Mouse (Mus musculus) forebrain, embryonic 13.5 days (tissue): Measurements from ENCODE around the gene Kcnip2. TPM values are rescaled to one million over a fixed set of nuclear protein-coding genes. Genes with fewer than 3 reads are reported as not detected.

ENCODE experiments used
- ATAC-seq: fragments of 200-750 bp; cut with Nextera tagmentation; 2 replicates; pipeline ENCODE4 v1.8.0; 2017
- H3K27ac ChIP-seq: fragments of 300-500 bp; sonication (generic); 2 replicates; pipeline ENCODE4 v1.5.1; 2015; ENCODE audit warnings: inconsistent platforms, mild to moderate bottlenecking, moderate library complexity
- H3K27me3 ChIP-seq: fragments of 300-500 bp; sonication (generic); 2 replicates; pipeline ENCODE4 v1.6.1; 2015; ENCODE audit warnings: mild to moderate bottlenecking, inconsistent platforms
- H3K36me3 ChIP-seq: fragments of 300-500 bp; sonication (generic); 2 replicates; pipeline ENCODE4 v1.6.1; 2015; ENCODE audit warnings: mild to moderate bottlenecking, inconsistent platforms; ENCODE audit not compliant: poor library complexity, severe bottlenecking
- H3K4me1 ChIP-seq: fragments of 300-500 bp; sonication (generic); 2 replicates; pipeline ENCODE4 v1.6.1; 2015; ENCODE audit warnings: inconsistent platforms
- H3K4me2 ChIP-seq: fragments of 300-500 bp; sonication (generic); 2 replicates; pipeline ENCODE4 v1.6.1; 2015; ENCODE audit warnings: inconsistent platforms, mild to moderate bottlenecking, moderate library complexity
- H3K4me3 ChIP-seq: fragments of 300-500 bp; sonication (generic); 2 replicates; pipeline ENCODE4 v1.5.1; 2015; ENCODE audit warnings: mild to moderate bottlenecking, inconsistent platforms
- H3K9ac ChIP-seq: fragments of 300-500 bp; sonication (generic); 2 replicates; pipeline ENCODE4 v1.6.1; 2015; ENCODE audit warnings: mild to moderate bottlenecking, inconsistent platforms
- H3K9me3 ChIP-seq: fragments of 300-500 bp; sonication (generic); replicated peaks from 2 replicates; pipeline ENCODE4 v1.6.1; 2016; ENCODE audit warnings: inconsistent platforms
- WGBS: fragments of 180-500 bp; shearing (Covaris S2); methylation state at CpG from one replicate; pipeline ENCODE4 v1.1.7; 2015; 5-methylcytosine and 5-hydroxymethylcytosine counted together
- polyA plus RNA-seq: library from polyadenylated mRNA; unstranded; fragments of >200 nt; fragmentation: Nextera tagmentation; extraction: Ambion mirVana; gene quantifications from 2 replicates; pipeline ENCODE4 v1.2.1, GENCODE M21; 2015

The Kcnip2 gene
- polyA plus RNA-seq, 1 experiment from 2014 or later, result 2.7 TPM

DNA sequence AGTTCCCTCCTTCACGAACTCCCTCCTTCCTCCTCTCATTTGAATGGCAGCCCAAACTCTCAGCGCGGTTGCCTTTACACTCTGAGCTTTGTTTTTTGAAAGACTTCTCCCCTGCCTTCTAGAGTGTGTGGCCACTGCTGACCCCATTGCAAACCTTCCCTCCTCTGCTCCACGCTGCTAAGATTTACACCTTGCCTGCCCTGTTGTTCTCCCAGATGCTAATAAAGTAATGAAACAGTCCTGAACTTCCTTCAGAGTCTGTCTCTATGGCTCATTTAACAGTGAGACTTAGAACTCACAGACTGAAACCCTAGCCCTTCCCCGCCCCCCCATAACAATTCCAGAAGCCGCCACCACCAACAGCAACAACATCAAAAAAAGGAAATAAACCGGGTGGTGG is 26.5 kb downstream of the Kcnip2 start:
- Histone ChIP-seq H3K36me3 (no peaks in the 10 kb centered on the region), H3K4me3 (no peak overlapping the region), H3K9ac (no peak overlapping the region), H3K9me3 (no peaks in the 10 kb centered on the region), H3K27ac (no peak overlapping the region), H3K27me3 (no peaks in the 10 kb centered on the region), H3K4me2 (no peak overlapping the region), H3K4me1 (no peaks in the 10 kb centered on the region)
- no peak for ATAC-seq
- 83% methylated on average over 7 of the region's 7 CpGs for WGBS

DNA sequence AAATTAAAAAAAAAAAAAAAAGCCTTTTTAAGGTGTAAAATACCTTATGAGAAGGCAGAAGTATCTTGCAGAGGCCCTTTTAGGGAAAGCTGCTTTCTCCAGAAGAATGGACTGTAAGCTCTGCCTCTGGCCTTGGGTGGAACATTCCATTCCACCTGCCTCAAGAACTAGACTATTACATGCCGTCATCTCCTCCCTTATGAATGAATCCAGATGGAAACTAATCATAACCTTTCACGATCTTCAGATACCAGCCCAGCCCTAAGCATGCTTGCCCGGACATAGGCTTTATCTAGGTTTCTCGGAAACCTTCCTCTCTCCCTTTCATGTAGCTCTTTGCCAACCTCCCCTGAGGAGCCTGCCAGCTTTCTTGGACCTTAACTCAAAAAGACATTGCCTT is 27.5 kb downstream of the Kcnip2 start:
- no peak overlapping the region for H3K9ac ChIP-seq
- H3K4me3 ChIP-seq, result no peak overlapping the region
- 87% methylated on average over 4 of the region's 4 CpGs for WGBS
- no peak overlapping the region for H3K27ac ChIP-seq
- ATAC-seq, result no peak
- peaks cover 5% of the 10 kb centered on the region for H3K4me1 ChIP-seq
- H3K36me3 ChIP-seq, result no peaks in the 10 kb centered on the region
- H3K9me3 ChIP-seq, result no peaks in the 10 kb centered on the region
- no peaks in the 10 kb centered on the region for H3K27me3 ChIP-seq
- H3K4me2 ChIP-seq, result no peak overlapping the region

DNA sequence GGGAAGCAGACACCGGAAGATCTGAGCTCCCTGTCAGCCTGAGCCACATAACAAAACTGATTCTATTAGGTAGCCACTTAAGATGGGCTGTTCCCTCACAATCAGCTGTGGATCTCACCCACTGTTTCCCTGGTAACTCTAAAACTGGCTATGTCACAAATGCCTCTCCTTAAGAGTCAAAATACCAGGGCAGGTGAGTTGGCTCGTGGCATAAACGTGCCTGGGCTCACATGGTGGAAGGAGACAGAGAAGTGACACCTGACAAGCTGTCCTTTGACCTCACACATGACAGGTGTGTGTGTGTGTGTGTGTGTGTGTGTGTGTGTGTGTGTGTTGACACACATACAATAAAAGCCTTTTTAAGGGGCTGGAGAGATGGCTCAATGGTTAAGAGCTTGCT is 28.4 kb downstream of the Kcnip2 start:
- WGBS, result 73% methylated on average over 3 of the region's 3 CpGs

DNA sequence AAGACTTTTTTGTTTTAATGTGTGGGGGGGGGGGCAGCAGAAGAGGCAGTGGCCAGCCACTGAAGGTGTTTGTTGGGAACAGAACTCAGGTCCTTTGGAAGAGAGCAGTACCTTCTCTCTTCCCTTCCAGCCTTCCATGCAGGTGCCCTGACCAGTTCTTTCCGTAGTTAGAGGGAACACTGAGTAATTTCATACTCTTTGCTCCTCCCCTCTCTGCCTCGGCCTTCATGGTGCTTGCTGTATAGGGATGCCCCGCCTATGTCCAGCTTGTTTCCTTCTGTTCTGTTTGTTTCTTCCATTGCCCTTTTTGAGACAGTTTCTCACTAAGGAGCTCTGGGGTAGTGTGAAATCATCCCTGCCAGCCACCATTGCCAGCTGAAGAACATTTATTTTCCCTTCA is 30.4 kb downstream of the Kcnip2 start:
- Histone ChIP-seq H3K4me2 (no peak overlapping the region), H3K27me3 (no peaks in the 10 kb centered on the region), H3K27ac (no peak overlapping the region), H3K4me3 (no peak overlapping the region), H3K9ac (no peak overlapping the region), H3K9me3 (no peaks in the 10 kb centered on the region), H3K36me3 (0 out of 2 replicates have a peak, but pooled peaks cover 3% of the 10 kb centered on the region), H3K4me1 (peaks cover 24% of the 10 kb centered on the region)
- 61% methylated on average over 3 of the region's 3 CpGs for WGBS
- no peak for ATAC-seq

More for the DNA sequence above, 28.4 kb downstream of the Kcnip2 start:
- no peak for ATAC-seq
- no peak overlapping the region for H3K4me2 ChIP-seq
- no peak overlapping the region for H3K9ac ChIP-seq
- H3K4me1 ChIP-seq, result peaks cover 5% of the 10 kb centered on the region
- H3K9me3 ChIP-seq, result no peaks in the 10 kb centered on the region
- H3K36me3 ChIP-seq, result no peaks in the 10 kb centered on the region
- H3K4me3 ChIP-seq, result no peak overlapping the region
- no peaks in the 10 kb centered on the region for H3K27me3 ChIP-seq
- H3K27ac ChIP-seq, result no peak overlapping the region

DNA sequence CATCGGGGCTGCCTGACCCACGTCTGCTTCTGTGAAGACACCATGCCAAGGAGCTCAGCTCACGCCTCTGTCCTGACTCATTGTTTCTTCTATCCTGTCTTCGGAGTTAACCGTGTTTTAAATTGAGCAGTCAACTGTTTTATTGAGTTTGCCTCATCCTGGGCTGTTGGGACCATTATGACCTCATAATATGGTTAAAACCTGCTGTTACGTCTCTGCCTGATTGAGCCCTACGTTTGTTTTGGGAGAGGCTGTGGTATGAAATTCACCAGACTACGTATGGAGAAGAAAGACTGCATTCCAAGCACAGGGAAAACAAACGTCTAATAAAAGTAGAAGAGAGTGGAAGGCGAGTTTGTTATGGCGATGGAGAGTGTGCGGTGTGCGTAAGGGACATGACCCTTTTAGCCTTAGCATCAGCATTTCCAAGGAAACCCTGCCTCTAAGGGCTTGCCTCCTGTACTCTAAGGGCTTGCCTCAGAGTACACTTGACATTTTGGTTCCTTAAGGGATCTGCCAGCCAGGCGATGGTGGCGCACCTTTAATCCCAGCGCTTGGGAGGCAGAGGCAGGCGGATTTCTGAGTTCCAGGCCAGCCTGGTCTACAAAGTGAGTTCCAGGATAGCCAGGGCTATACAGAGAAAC is 31.8 kb downstream of the Kcnip2 start:
- Histone ChIP-seq H3K27ac (peak overlapping the region; percentile 51), H3K9ac (peak overlapping the region; percentile 47), H3K27me3 (no peaks in the 10 kb centered on the region), H3K9me3 (no peaks in the 10 kb centered on the region), H3K36me3 (peaks cover 16% of the 10 kb centered on the region), H3K4me3 (peak overlapping the region; percentile 100), H3K4me2 (peak overlapping the region; percentile 73), H3K4me1 (peaks cover 38% of the 10 kb centered on the region)
- 34% methylated on average over 17 of the region's 17 CpGs for WGBS
- no peak for ATAC-seq

DNA sequence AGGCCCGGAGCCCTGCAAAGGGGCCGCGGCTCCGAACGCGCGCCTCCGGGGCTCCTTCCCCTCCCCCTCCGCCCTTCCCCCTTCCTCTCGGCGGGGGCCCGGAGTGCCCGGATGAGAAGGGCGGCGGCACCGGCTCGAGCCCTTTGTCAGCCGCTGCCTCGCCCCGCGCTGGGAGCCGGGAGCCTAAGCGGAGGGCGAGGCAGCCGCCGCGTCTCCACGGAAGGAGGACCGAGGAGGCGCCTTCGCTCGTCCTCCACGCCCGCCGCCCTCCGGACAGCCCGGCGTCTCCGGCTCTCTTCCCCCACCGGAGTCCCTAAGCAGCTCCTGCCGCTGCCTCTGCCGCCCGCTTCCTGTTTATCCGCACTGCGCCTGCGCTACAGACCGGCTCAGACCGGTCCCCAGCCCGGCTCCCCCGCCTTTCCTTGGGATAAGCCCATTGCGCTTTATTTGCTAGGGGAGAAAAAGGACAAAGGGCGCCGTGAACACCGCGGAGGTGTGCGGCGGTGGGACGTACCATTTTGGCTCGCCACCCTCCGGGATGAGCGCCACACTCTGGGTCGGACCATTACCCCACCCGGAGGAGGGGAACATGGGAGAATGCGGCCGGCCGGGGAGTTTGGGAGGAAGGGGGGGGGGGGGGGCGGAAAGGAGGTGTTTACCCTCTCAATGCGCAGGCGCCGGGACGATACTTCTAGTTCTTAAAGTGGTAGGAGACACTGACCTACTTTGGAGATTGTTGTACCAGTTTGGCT is 32.5 kb downstream of the Kcnip2 start, which contains the start of gene Mgea5:
Gene Mgea5, minus strand, starts transcription at position 657 of the 752 bp plus-strand sequence.
- H3K4me2 ChIP-seq, result peak within 1 kb of the TSS; percentile 73
- H3K36me3 ChIP-seq, result peaks cover 23% of the 10 kb centered on the region
- peaks cover 39% of the 10 kb centered on the region for H3K4me1 ChIP-seq
- H3K27ac ChIP-seq, result peak within 1 kb of the TSS; percentile 99
- no peaks in the 10 kb centered on the region for H3K27me3 ChIP-seq
- under 1% methylated on average over 64 of the region's 71 CpGs for WGBS
- peak within 1 kb of the TSS; percentile 100 for H3K4me3 ChIP-seq
- peak within 1 kb of the TSS; percentile 98 for H3K9ac ChIP-seq
- no peaks in the 10 kb centered on the region for H3K9me3 ChIP-seq
- peak; percentile 98 for ATAC-seq

DNA sequence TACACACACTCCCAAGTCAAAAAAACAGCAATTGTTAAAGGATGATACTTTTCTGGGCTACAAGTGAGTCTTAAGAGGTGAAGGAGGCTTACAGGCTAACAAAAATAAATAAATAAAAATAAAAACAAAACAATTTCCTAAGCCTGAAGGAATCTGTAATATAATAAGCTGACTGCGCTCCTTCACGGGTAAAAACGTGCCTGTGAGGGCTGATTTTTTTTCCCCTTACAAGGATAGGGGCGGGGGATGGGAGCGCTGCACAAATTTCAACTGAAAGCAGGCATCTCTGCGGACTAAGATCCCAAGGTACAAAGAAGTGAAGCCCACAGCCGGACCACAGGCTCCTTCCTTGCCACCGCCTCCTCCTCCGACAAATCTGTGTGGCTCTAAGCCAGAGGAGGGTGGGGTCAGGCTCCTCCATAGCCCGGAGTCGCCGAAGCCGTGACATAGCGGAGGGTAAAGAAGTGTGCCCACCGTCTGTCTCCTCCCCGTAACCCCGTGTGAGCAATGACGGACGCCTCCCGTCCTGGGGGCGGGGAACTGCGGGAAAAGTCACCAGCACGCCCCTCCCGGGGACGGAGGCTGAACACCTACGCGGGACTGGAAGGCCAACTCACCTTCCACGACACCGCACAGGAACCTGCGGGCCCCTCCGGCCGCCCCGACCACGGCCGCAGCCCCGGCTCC is 33.4 kb downstream of the Kcnip2 start:
- no peaks in the 10 kb centered on the region for H3K27me3 ChIP-seq
- ATAC-seq, result peak; percentile 36
- peak overlapping the region; percentile 98 for H3K9ac ChIP-seq
- peaks cover 32% of the 10 kb centered on the region for H3K36me3 ChIP-seq
- WGBS, result under 1% methylated on average over 36 of the region's 36 CpGs
- H3K4me1 ChIP-seq, result peaks cover 39% of the 10 kb centered on the region
- H3K27ac ChIP-seq, result peak overlapping the region; percentile 99
- peak overlapping the region; percentile 73 for H3K4me2 ChIP-seq
- peak overlapping the region; percentile 100 for H3K4me3 ChIP-seq
- no peaks in the 10 kb centered on the region for H3K9me3 ChIP-seq

DNA sequence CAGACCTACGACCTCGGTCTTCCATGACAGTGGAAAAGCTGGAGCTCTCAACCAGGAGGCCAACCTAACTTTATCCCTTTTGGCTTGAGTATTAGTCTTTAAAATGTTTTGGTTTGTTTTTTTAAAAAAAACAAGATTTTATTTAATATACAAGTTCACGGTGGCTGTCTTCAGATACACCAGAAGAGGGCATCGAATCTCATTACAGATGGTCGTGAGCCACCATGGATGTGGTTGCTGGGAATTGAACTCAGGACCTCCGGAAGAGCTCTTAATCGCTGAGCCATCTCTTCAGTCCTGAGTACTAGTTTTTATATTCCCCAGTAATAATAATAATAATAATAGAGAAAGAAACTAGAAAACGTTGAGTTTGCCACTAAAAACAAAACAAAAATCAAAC is 34.2 kb downstream of the Kcnip2 start:
- no peak for ATAC-seq
- peak overlapping the region; percentile 98; the same call in 1 of the 2 replicates for H3K9ac ChIP-seq
- H3K4me3 ChIP-seq, result peak overlapping the region; percentile 100
- peaks cover 39% of the 10 kb centered on the region for H3K4me1 ChIP-seq
- no peaks in the 10 kb centered on the region for H3K27me3 ChIP-seq
- 59% methylated on average over 8 of the region's 8 CpGs for WGBS
- peak overlapping the region; percentile 73 for H3K4me2 ChIP-seq
- no peaks in the 10 kb centered on the region for H3K9me3 ChIP-seq
- no peak overlapping the region for H3K27ac ChIP-seq
- peaks cover 39% of the 10 kb centered on the region for H3K36me3 ChIP-seq

DNA sequence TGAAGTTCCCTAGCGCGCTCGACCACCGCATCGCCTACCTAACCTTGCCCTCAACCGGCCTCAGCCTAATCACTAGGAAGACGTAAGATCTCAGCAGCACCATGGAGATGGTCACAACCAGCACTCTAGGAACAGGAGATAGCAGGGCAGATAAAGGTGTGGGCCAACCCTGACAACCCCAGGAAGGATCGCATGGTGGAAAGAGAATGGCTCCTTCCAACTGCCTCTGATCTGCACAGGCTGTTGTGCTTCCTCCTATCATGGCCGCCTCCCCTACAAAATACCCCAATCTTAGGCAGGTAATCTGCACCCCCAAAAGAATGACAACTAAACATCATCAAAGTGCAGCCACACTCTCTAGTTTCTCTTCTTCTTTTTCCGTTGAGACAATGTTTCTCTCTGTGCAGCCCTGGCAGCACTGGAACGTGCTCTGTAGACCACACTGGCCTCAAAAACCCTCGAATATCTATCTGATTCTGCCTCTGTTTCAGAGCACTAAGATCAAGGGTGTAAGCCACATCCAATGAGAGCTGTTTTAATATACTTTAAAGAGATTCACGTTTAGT is 35.4 kb downstream of the Kcnip2 start:
- H3K9me3 ChIP-seq, result no peaks in the 10 kb centered on the region
- peak overlapping the region; percentile 73 for H3K4me2 ChIP-seq
- H3K36me3 ChIP-seq, result peaks cover 50% of the 10 kb centered on the region
- no peak for ATAC-seq
- H3K9ac ChIP-seq, result no peak overlapping the region
- H3K4me3 ChIP-seq, result peak overlapping the region; percentile 100
- peaks cover 39% of the 10 kb centered on the region for H3K4me1 ChIP-seq
- no peak overlapping the region for H3K27ac ChIP-seq
- WGBS, result 90% methylated on average over 13 of the region's 13 CpGs
- no peaks in the 10 kb centered on the region for H3K27me3 ChIP-seq

DNA sequence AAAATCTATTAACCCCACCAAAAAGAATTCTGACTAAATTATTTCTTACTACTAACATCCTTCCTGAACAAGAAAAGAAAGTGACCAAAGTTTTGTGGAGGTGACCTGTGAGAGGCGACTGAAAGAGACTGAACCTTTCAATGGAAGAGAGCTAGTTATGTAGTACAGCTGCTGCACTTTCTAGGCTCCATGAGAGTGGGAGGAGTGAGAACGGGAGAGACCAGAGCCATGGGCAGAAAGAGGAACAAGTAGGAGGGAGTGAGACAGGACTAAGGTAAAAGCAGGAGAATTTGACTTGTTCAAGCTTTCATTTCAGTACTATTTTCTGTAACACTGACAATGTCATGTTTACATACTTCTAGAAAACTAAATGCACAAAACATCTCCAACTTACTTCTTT is 40.4 kb downstream of the Kcnip2 start:
- no peak overlapping the region for H3K27ac ChIP-seq
- ATAC-seq, result no peak

DNA sequence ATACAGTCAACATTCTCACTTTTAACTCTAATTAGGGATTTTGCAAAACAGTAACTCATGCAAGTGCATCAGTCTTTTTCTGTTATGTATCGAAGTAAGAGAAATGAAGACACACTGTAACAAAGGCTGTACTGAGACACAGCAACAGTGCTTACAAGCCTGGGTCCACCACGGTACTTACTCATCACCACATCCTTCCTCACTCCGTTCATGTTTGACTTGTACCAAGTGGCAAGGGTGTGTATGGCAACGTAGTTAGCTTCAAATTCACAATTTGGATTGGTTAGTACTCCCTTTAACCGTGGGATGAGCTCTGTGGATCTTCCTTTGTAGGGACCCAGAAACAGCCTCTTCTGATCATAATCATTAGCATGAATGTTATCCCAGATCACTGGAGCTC is 44.4 kb downstream of the Kcnip2 start:
- no peak overlapping the region for H3K27ac ChIP-seq
- no peaks in the 10 kb centered on the region for H3K27me3 ChIP-seq
- no peak overlapping the region for H3K4me3 ChIP-seq
- no peak overlapping the region for H3K4me2 ChIP-seq
- ATAC-seq, result no peak
- no peaks in the 10 kb centered on the region for H3K4me1 ChIP-seq
- H3K9ac ChIP-seq, result no peak overlapping the region
- 94% methylated on average over 5 of the region's 5 CpGs for WGBS
- H3K36me3 ChIP-seq, result peaks cover 96% of the 10 kb centered on the region
- H3K9me3 ChIP-seq, result no peaks in the 10 kb centered on the region

More for the DNA sequence above, 40.4 kb downstream of the Kcnip2 start:
- H3K4me1 ChIP-seq, result peaks cover 15% of the 10 kb centered on the region
- WGBS, result 73% methylated on average over 2 of the region's 2 CpGs
- no peaks in the 10 kb centered on the region for H3K27me3 ChIP-seq
- no peak overlapping the region for H3K4me2 ChIP-seq
- no peak overlapping the region for H3K9ac ChIP-seq
- peaks cover 96% of the 10 kb centered on the region for H3K36me3 ChIP-seq
- no peak overlapping the region for H3K4me3 ChIP-seq
- H3K9me3 ChIP-seq, result no peaks in the 10 kb centered on the region

DNA sequence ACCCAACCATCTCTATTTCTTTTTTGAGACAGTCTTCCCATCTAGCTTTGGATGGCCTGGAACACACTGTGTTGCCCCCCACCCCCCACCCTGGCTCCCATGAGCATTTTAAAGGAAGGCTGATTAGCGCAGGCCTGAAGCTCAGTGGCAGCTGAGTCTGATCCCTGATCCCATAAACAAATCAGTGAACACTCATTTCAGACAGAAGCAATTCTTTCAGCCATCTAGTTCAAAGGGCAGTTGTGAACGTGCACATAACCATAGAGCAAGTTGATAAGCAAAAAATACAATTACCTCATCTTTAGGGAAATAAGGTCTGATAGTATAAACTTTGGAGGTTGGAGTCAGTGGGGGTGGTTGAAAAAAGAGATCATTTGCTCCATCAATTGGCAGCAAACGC is 55.1 kb downstream of the Kcnip2 start:
- ATAC-seq, result no peak
- Histone ChIP-seq H3K36me3 (peaks cover 92% of the 10 kb centered on the region), H3K4me2 (no peak overlapping the region), H3K27me3 (no peaks in the 10 kb centered on the region), H3K9ac (no peak overlapping the region), H3K4me3 (no peak overlapping the region), H3K9me3 (no peaks in the 10 kb centered on the region), H3K27ac (no peak overlapping the region), H3K4me1 (no peaks in the 10 kb centered on the region)
- WGBS, result 91% methylated on average over 3 of the region's 3 CpGs
